Mouse (Mus musculus) layer of hippocampus, postnatal 25 days (tissue): ENCODE measurements around the gene Clec16a. TPM values are rescaled to one million over a fixed set of nuclear protein-coding genes. Genes with fewer than 3 reads are reported as not detected.

ENCODE experiments used
- DNase-seq, 2 experiments: peaks; one replicate each; pipeline ENCODE4 v3.0.0; 2022; ENCODE audit warnings: mixed read lengths in 2 of 2, low spot score in 1 of 2; ENCODE audit errors: extremely low spot score in 1 of 2
- total RNA-seq, 2 experiments: library from RNA; stranded (reverse); gene quantifications; 2 replicates each; pipeline ENCODE4 v1.2.3; 2021

Gene Clec16a
- total RNA-seq, 2 experiments from 2014 or later, result 97.5 to 98.9 TPM

- DNase-seq, result no peak
Measured at GRCm38 (mm10) chr16:10577548-10577947, 32.4 kb downstream of the Clec16a start.

- no peak for DNase-seq
Measured at GRCm38 (mm10) chr16:10578376-10578775, 33.2 kb downstream of the Clec16a start.

- DNase-seq, result no peak
Measured at GRCm38 (mm10) chr16:10581234-10581898, 36.2 kb downstream of the Clec16a start.

GRCm38 (mm10) chr16:10585165-10585564 is 40.0 kb downstream of the Clec16a start:
- DNase-seq, result no peak

GRCm38 (mm10) chr16:10586546-10586945 is 41.4 kb downstream of the Clec16a start:
- no peak for DNase-seq

- DNase-seq, result no peak
Measured at GRCm38 (mm10) chr16:10599888-10600740, 55.0 kb downstream of the Clec16a start.

- DNase-seq, result no peak
Measured at GRCm38 (mm10) chr16:10607802-10608201, 62.7 kb downstream of the Clec16a start.

- no peak for DNase-seq
Measured at GRCm38 (mm10) chr16:10609921-10610320, 64.8 kb downstream of the Clec16a start.

GRCm38 (mm10) chr16:10610801-10611200 is 65.7 kb downstream of the Clec16a start:
- no peak for DNase-seq

GRCm38 (mm10) chr16:10611306-10611705 is 66.2 kb downstream of the Clec16a start:
- DNase-seq, result no peak

GRCm38 (mm10) chr16:10613996-10614395 is 68.9 kb downstream of the Clec16a start:
- no peak for DNase-seq

GRCm38 (mm10) chr16:10620961-10621614 is 75.9 kb downstream of the Clec16a start:
- DNase-seq, result no peak

GRCm38 (mm10) chr16:10621710-10622109 is 76.6 kb downstream of the Clec16a start:
- no peak for DNase-seq

- DNase-seq, result no peak
Measured at GRCm38 (mm10) chr16:10626116-10626515, 81.0 kb downstream of the Clec16a start.

- no peak for DNase-seq
Measured at GRCm38 (mm10) chr16:10627136-10627668, 82.1 kb downstream of the Clec16a start.

- DNase-seq, result no peak
Measured at GRCm38 (mm10) chr16:10628030-10628555, 83.0 kb downstream of the Clec16a start.

- no peak for DNase-seq
Measured at GRCm38 (mm10) chr16:10628960-10629359, 83.8 kb downstream of the Clec16a start.

GRCm38 (mm10) chr16:10629361-10629760 is 84.2 kb downstream of the Clec16a start:
- DNase-seq, result no peak

- DNase-seq, result no peak
Measured at GRCm38 (mm10) chr16:10634940-10635339, 89.8 kb downstream of the Clec16a start.

- no peak for DNase-seq
Measured at GRCm38 (mm10) chr16:10637898-10638297, 92.8 kb downstream of the Clec16a start.
